Mouse (Mus musculus) hindbrain, embryonic 15.5 days (tissue): ENCODE data around the gene Pgm2l1. TPM values are rescaled to one million over a fixed set of nuclear protein-coding genes. Genes with fewer than 3 reads are reported as not detected.
A peak's percentile ranks its signal among the peaks of the same experiment; 100 is the strongest.

ENCODE experiments used
- ATAC-seq: fragments of 200-750 bp; cut with Nextera tagmentation; 2 replicates; pipeline ENCODE4 v1.8.0; 2017; ENCODE audit warnings: low read depth, moderate number of reproducible peaks, moderate TSS enrichment; ENCODE audit not compliant: low FRiP score
- H3K27ac ChIP-seq: fragments of 300-500 bp; sonication (generic); replicated peaks from 2 replicates; pipeline ENCODE4 v1.5.1; 2015; ENCODE audit warnings: mild to moderate bottlenecking, inconsistent platforms
- H3K27me3 ChIP-seq: fragments of 300-500 bp; sonication (generic); 2 replicates; pipeline ENCODE4 v1.6.1; 2015; ENCODE audit warnings: control low read depth, inconsistent platforms
- H3K36me3 ChIP-seq: fragments of 300-500 bp; sonication (generic); 2 replicates; pipeline ENCODE4 v1.6.1; 2015; ENCODE audit warnings: control low read depth, inconsistent platforms
- H3K4me1 ChIP-seq: fragments of 300-500 bp; sonication (generic); replicated peaks from 2 replicates; pipeline ENCODE4 v1.6.1; 2015; ENCODE audit warnings: control low read depth, inconsistent platforms
- H3K4me2 ChIP-seq: fragments of 300-500 bp; sonication (generic); 2 replicates; pipeline ENCODE4 v1.6.1; 2015; ENCODE audit warnings: moderate library complexity, mild to moderate bottlenecking, inconsistent platforms
- H3K4me3 ChIP-seq: fragments of 300-500 bp; sonication (generic); 2 replicates; pipeline ENCODE4 v1.5.1; 2015; ENCODE audit warnings: mild to moderate bottlenecking, inconsistent platforms
- H3K9ac ChIP-seq: fragments of 300-500 bp; sonication (generic); 2 replicates; pipeline ENCODE4 v1.6.1; 2015; ENCODE audit warnings: inconsistent platforms
- H3K9me3 ChIP-seq: fragments of 300-500 bp; sonication (generic); 2 replicates; pipeline ENCODE4 v1.6.1; 2016; ENCODE audit warnings: control low read depth, inconsistent platforms
- WGBS: fragments of 180-500 bp; shearing (Covaris S2); methylation state at CpG from one replicate; pipeline ENCODE4 v1.1.7; 2015; 5-methylcytosine and 5-hydroxymethylcytosine counted together
- polyA plus RNA-seq: library from polyadenylated mRNA; unstranded; fragments of >200 nt; fragmentation: Nextera tagmentation; extraction: Ambion mirVana; gene quantifications from 2 replicates; pipeline ENCODE4 v1.2.1, GENCODE M21; 2015

Gene Pgm2l1
- polyA plus RNA-seq, 1 experiment from 2014 or later, result 24.8 TPM

DNA sequence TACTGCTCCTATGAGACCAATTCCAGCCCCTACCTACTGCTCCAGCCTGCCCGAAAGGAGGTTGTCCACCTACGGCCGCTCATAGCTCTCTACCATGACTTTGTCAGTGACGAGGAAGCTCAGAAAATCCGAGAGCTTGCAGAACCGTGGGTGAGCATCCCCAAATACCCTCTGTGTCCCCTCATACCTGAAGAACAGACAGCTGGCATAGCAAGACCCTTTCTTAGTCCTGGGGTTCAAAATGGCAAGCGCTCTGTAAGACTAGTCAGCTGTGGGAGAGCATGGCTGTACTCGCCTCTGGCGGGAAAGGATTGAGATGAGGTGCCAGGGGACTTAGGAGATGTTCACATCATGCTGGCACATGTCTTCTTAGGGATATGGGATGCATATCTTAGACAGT lies 78.7 kb downstream of the Pgm2l1 start:
- Histone ChIP-seq H3K4me2 (no peak overlapping the region), H3K9ac (no peak overlapping the region), H3K27ac (no peak overlapping the region), H3K9me3 (no peaks in the 10 kb centered on the region), H3K36me3 (no peaks in the 10 kb centered on the region), H3K27me3 (no peaks in the 10 kb centered on the region), H3K4me1 (peaks cover 39% of the 10 kb centered on the region), H3K4me3 (no peak overlapping the region)
- 94% methylated on average over 9 of the region's 9 CpGs for WGBS
- ATAC-seq, result no peak

DNA sequence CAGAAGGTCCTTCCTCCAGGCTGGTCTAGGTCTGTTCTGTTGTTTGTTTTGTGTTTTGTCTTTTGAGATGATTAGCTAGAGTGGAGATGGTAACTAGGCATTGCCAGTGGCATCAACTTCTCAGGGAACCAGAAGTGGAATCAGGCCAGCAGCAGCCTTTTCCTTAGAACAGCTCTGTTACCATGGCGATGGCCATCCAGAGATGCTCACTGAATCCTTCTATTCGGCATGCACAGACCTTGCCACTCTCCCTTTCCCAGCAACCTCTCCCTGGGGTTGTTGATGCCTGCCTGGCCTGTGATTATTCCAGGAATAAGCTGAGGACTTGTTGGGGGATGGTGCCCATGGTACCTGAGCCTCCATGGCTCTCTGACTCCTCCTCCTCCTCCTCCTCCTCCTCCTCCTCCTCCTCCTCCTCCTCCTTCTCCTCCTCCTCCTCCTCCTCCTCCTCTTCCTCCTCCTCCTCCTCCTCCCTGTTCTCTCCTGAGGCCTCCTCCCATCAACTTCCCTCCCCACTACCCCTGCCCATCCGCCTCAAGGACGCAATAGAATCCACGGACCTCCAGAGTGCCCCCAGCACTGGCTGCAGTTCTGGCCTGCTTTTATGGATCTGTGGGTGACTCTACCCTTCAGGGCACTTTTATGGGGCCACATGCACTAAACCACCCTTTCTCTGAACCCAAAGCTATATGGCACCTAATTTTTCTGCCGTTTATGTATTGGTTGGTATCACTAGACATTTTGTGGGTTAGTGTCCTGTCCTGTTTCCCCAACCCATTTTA lies 80.9 kb downstream of the Pgm2l1 start:
- H3K4me2 ChIP-seq, result no peak overlapping the region

DNA sequence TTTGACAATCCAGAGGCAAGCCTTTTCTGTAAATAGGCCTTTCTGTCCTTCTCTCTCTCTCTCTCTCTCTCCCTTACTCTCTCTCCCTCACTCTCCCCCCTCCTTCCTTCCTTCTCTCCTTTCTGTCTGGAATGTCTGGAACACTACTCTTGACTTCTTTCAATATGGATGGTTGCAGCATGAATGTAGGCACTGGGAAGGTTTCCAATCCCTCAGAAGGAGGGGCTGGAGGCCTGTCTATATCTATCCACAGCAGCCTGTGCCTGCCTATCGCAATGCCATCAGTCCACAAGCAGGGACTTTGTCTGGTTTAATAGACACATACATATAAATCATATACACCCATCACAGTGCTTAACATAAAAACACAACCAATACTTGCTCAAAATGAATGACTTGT lies 82.0 kb downstream of the Pgm2l1 start:
- peaks cover 42% of the 10 kb centered on the region for H3K4me1 ChIP-seq
- H3K27ac ChIP-seq, result peak overlapping the region; percentile 73
- no peak overlapping the region for H3K4me3 ChIP-seq
- WGBS, result 29% methylated on average over 1 of the region's 1 CpGs
- no peaks in the 10 kb centered on the region for H3K36me3 ChIP-seq
- no peak overlapping the region for H3K9ac ChIP-seq
- H3K27me3 ChIP-seq, result no peaks in the 10 kb centered on the region
- H3K4me2 ChIP-seq, result no peak overlapping the region
- no peaks in the 10 kb centered on the region for H3K9me3 ChIP-seq
- 0 out of 2 replicates have a peak, but pooled peaks have one; percentile 29 for ATAC-seq

More for the DNA sequence above, 80.9 kb downstream of the Pgm2l1 start:
- 42% methylated on average over 6 of the region's 6 CpGs for WGBS
- H3K27ac ChIP-seq, result peak overlapping the region; percentile 80
- H3K4me1 ChIP-seq, result peaks cover 42% of the 10 kb centered on the region
- no peak overlapping the region for H3K4me3 ChIP-seq
- no peaks in the 10 kb centered on the region for H3K27me3 ChIP-seq
- H3K9me3 ChIP-seq, result no peaks in the 10 kb centered on the region
- no peak overlapping the region for H3K9ac ChIP-seq
- H3K36me3 ChIP-seq, result no peaks in the 10 kb centered on the region
- peak; percentile 90 for ATAC-seq

DNA sequence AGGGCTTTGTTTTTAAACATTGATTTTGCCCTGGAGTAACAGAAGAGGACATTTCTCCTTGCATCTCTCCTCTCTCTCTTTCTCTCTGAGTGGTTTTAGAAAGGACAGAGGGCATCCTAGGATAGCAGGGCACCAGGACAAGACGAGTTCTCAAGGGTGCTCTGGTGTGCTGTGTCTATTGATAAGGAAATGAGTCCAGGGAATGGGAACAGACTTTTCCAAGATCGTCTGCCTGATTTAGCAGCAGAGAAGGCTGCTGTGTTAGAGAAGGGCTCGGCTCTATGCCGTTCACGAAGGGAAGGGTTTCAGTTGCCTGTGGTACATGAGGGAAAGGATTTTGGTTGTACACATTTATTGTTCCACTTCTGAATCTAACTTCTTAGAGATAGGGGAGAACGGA lies 82.5 kb downstream of the Pgm2l1 start:
- no peak overlapping the region for H3K9ac ChIP-seq
- no peaks in the 10 kb centered on the region for H3K9me3 ChIP-seq
- WGBS, result 29% methylated on average over 6 of the region's 6 CpGs

DNA sequence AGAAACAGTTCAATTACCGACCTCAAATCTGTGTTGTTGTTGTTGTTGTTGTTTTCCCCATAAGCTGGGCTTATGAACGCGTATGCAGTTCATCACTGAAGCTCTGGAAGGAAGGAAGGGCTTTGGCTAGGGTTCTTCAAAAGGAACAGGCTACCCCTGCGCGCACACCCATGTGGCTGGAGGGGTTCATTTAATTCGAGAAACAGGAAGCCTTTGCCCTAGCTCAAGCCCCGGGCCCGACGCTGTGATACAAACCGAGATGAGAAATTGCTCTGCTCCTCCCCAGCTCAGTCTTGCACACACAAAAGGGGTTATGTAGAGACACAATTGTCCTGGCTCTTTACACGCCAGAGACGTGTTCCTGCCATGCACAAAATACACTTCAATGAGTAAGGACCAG lies 83.1 kb downstream of the Pgm2l1 start:
- H3K9ac ChIP-seq, result no peak overlapping the region
- no peak overlapping the region for H3K4me2 ChIP-seq
- H3K36me3 ChIP-seq, result no peaks in the 10 kb centered on the region
- no peak overlapping the region for H3K4me3 ChIP-seq
- peak overlapping the region; percentile 73 for H3K27ac ChIP-seq
- H3K4me1 ChIP-seq, result peaks cover 42% of the 10 kb centered on the region
- WGBS, result 66% methylated on average over 12 of the region's 12 CpGs
- ATAC-seq, result no peak
- no peaks in the 10 kb centered on the region for H3K9me3 ChIP-seq
- H3K27me3 ChIP-seq, result no peaks in the 10 kb centered on the region

More for the DNA sequence above, 82.5 kb downstream of the Pgm2l1 start:
- Histone ChIP-seq H3K36me3 (no peaks in the 10 kb centered on the region), H3K4me3 (no peak overlapping the region), H3K4me2 (no peak overlapping the region), H3K27me3 (no peaks in the 10 kb centered on the region), H3K27ac (peak overlapping the region; percentile 73), H3K4me1 (peaks cover 42% of the 10 kb centered on the region)
- ATAC-seq, result no peak

DNA sequence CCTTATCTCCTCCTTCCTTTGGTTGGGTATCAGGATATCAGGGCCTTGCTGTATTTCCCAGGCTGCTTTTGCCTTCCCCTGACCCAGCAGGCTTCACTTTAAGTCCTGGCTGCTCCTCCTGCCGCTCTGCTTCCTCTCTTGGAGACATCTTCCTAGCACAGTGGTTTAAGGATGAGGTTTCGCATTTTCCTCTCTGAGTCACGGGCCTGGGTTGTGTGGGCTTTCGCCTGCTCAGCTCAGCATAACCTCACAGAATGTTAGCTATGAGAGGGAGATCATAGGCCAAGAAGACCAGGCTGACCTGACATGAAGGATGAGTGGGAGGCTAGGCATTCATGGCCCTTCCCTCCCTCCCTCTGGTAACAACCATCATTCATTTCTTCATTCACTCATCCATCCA lies 85.5 kb downstream of the Pgm2l1 start:
- Histone ChIP-seq H3K4me2 (no peak overlapping the region), H3K36me3 (no peaks in the 10 kb centered on the region), H3K27me3 (no peaks in the 10 kb centered on the region), H3K4me1 (peaks cover 34% of the 10 kb centered on the region), H3K9ac (no peak overlapping the region), H3K4me3 (no peak overlapping the region), H3K9me3 (no peaks in the 10 kb centered on the region), H3K27ac (no peak overlapping the region)
- WGBS, result 91% methylated on average over 4 of the region's 4 CpGs
- no peak for ATAC-seq

DNA sequence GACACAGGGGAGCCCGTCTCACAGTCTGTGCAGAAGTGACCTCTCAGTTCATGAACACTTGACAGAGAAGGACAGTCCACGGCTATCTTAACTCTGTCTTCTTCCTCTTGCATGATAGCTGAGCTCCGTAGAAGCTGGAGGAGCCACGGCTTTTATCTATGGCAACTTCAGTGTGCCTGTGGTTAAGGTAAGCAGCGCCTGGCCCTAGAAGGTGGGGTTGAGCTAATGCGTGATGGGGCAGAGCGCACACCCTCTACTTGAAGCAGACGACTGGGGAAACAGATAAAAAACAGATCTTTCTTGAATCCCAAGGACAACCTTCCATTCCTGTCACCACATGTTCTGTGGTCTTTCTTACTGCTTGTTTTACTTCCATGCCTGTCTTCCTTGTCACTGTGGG lies 89.7 kb downstream of the Pgm2l1 start:
- 96% methylated on average over 8 of the region's 8 CpGs for WGBS
- Histone ChIP-seq H3K27me3 (no peaks in the 10 kb centered on the region), H3K36me3 (no peaks in the 10 kb centered on the region), H3K27ac (no peak overlapping the region), H3K4me1 (no peaks in the 10 kb centered on the region), H3K9me3 (no peaks in the 10 kb centered on the region), H3K4me3 (no peak overlapping the region), H3K4me2 (no peak overlapping the region), H3K9ac (no peak overlapping the region)
- no peak for ATAC-seq

DNA sequence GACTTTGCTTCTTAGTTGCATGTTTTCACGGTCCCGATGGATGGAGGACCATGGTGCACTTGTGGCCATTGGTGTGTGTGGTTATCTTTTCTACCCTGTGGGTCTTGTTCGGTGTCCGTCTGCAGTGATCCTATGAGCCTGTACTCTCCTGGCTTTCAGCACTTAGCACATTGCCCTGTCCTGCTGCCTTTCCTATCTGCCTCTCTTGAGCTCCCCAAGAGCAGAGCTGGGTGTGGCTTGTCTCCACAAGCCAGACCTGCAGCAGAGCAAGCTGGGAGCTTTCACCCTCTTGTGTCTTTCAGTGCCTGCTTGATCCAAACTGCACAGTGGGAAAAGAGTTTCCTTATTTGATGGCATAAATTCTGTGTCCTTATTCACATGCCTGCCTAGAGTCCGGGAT lies 90.3 kb downstream of the Pgm2l1 start:
- H3K4me3 ChIP-seq, result no peak overlapping the region
- H3K27me3 ChIP-seq, result no peaks in the 10 kb centered on the region
- H3K4me2 ChIP-seq, result no peak overlapping the region
- no peaks in the 10 kb centered on the region for H3K9me3 ChIP-seq
- no peak for ATAC-seq
- H3K27ac ChIP-seq, result no peak overlapping the region
- no peak overlapping the region for H3K9ac ChIP-seq
- no peaks in the 10 kb centered on the region for H3K36me3 ChIP-seq
- H3K4me1 ChIP-seq, result no peaks in the 10 kb centered on the region
- WGBS, result 97% methylated on average over 5 of the region's 5 CpGs

DNA sequence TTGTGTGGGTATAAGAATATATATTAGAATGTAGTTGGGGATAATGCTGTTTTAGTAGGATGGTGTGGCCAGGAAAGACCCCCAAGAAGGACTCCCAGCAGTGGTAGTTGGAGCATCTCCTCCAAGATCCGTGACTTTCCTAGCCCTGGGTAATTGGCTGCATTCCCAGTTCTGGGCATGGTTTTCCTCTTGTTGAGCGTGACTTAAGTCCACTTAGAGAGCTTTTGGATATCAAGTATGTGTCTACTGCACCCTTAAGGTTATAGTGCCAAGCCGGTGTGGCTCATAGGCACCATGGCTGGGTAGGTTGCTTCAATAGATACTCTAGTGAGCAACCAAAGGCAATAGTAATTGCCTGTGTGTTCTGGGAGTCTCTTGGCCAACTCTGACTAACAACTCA lies 96.5 kb downstream of the Pgm2l1 start:
- ATAC-seq, result no peak
- no peaks in the 10 kb centered on the region for H3K27me3 ChIP-seq
- 75% methylated on average over 3 of the region's 3 CpGs for WGBS
- H3K9ac ChIP-seq, result no peak overlapping the region
- H3K9me3 ChIP-seq, result no peaks in the 10 kb centered on the region
- H3K36me3 ChIP-seq, result peaks cover 11% of the 10 kb centered on the region
- H3K27ac ChIP-seq, result no peak overlapping the region
- H3K4me2 ChIP-seq, result no peak overlapping the region
- no peaks in the 10 kb centered on the region for H3K4me1 ChIP-seq
- H3K4me3 ChIP-seq, result no peak overlapping the region

DNA sequence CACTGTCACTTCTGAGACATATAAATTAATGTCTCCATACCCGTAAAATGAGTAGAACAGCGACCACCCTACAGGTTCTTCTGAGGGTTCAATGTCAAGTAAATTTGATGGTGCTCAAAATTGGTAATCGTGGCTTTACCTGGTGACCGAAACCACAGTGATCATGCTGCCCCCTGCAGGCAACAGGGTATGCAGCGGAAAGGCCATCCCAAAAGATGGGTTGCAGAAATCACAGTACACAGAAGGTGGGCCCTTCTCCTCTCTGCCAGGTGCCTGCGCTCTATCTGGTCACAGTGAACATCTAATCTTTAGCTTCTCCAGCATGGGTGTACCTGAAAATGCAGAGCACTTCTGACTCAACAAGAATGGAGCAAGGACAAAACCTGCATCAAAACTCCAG lies 98.3 kb downstream of the Pgm2l1 start:
- H3K4me1 ChIP-seq, result no peaks in the 10 kb centered on the region
- H3K36me3 ChIP-seq, result peaks cover 22% of the 10 kb centered on the region
- WGBS, result 73% methylated on average over 6 of the region's 6 CpGs
- no peaks in the 10 kb centered on the region for H3K9me3 ChIP-seq
- no peaks in the 10 kb centered on the region for H3K27me3 ChIP-seq
- H3K4me3 ChIP-seq, result no peak overlapping the region
- H3K27ac ChIP-seq, result no peak overlapping the region
- no peak overlapping the region for H3K9ac ChIP-seq
- ATAC-seq, result no peak
- H3K4me2 ChIP-seq, result no peak overlapping the region

DNA sequence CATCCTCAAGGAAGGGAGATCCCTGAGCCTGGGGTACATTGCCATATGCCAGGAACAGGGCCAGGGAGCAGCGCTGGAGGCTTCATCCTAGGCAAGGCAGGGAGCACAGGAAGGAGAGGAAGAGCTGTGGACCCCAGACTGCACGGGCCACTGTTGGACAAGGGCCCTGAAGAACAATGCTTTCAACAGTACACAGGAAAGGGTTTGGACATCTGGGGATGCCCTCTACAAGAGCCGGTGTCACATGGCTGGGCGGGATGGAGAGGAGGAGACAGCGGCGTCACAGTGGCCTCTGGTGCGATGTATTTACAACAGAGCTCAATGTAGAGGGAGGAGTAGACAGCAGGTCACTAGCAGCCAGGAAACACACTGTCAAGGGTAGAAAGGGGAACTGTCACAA lies 100.3 kb downstream of the Pgm2l1 start:
- Histone ChIP-seq H3K27me3 (no peaks in the 10 kb centered on the region), H3K9me3 (no peaks in the 10 kb centered on the region), H3K4me2 (no peak overlapping the region), H3K4me3 (no peak overlapping the region), H3K4me1 (no peaks in the 10 kb centered on the region), H3K9ac (no peak overlapping the region), H3K36me3 (peaks cover 38% of the 10 kb centered on the region), H3K27ac (no peak overlapping the region)
- ATAC-seq, result no peak
- 89% methylated on average over 7 of the region's 7 CpGs for WGBS
